Mouse (Mus musculus) stomach, postnatal 0 days (tissue): ENCODE results near the gene Cdipt. TPM values are rescaled to one million over a fixed set of nuclear protein-coding genes. Genes with fewer than 3 reads are reported as not detected.

Experiments used
- ATAC-seq: fragments of 200-750 bp; cut with Nextera tagmentation; 2 replicates; pipeline ENCODE4 v1.8.0; 2017; ENCODE audit not compliant: low FRiP score, low TSS enrichment
- DNase-seq: peaks from one replicate; pipeline ENCODE4 v3.0.0-alpha.2; 2016; ENCODE audit warnings: low spot score
- H3K27ac ChIP-seq: fragments of 300-500 bp; sonication (generic); replicated peaks from 2 replicates; pipeline ENCODE4 v1.5.1; 2014; ENCODE audit warnings: mild to moderate bottlenecking, control low read depth
- H3K27me3 ChIP-seq: fragments of 300-500 bp; sonication (generic); 2 replicates; pipeline ENCODE4 v1.6.1; 2014; ENCODE audit warnings: low read length; ENCODE audit not compliant: control insufficient read depth, insufficient read depth
- H3K36me3 ChIP-seq: fragments of 300-500 bp; sonication (generic); 2 replicates; pipeline ENCODE4 v1.6.1; 2014; ENCODE audit warnings: low read length, mixed read lengths; ENCODE audit not compliant: control insufficient read depth, insufficient read depth
- H3K4me1 ChIP-seq: fragments of 300-500 bp; sonication (generic); replicated peaks from 2 replicates; pipeline ENCODE4 v1.6.1; 2014; ENCODE audit warnings: antibody characterized with exemption; ENCODE audit not compliant: control insufficient read depth, insufficient read depth
- H3K4me2 ChIP-seq: fragments of 300-500 bp; sonication (generic); replicated peaks from 2 replicates; pipeline ENCODE4 v1.6.1; 2014; ENCODE audit warnings: low read depth, mild to moderate bottlenecking, control low read depth, moderate library complexity
- H3K4me3 ChIP-seq: fragments of 300-500 bp; sonication (generic); 2 replicates; pipeline ENCODE4 v1.5.1; 2014; ENCODE audit warnings: low read depth, low read length, control low read depth
- H3K9ac ChIP-seq: fragments of 300-500 bp; sonication (generic); 2 replicates; pipeline ENCODE4 v1.6.1; 2014; ENCODE audit warnings: mild to moderate bottlenecking, low read length, control low read depth, mixed read lengths
- H3K9me3 ChIP-seq: fragments of 300-500 bp; sonication (generic); 2 replicates; pipeline ENCODE4 v1.6.1; 2016; ENCODE audit warnings: low read length; ENCODE audit not compliant: control insufficient read depth
- CTCF ChIP-seq: IDR thresholded peaks from 2 replicates; pipeline ENCODE4 v1.5.1; 2016; ENCODE audit warnings: antibody characterized with exemption, low read depth, mild to moderate bottlenecking, moderate library complexity
- EP300 ChIP-seq: optimal IDR thresholded peaks from 2 replicates; pipeline ENCODE3; 2016; ENCODE audit warnings: antibody characterized with exemption
- WGBS: fragments of 180-500 bp; shearing (Covaris S2); extraction: QIAGEN DNeasy Blood & Tissue Kit; methylation state at CpG from one replicate; pipeline ENCODE4 v1.1.7; 2014; 5-methylcytosine and 5-hydroxymethylcytosine counted together
- polyA plus RNA-seq: library from polyadenylated mRNA; unstranded; fragments of >200 nt; fragmentation: Nextera tagmentation; extraction: Ambion mirVana; gene quantifications from 2 replicates; pipeline ENCODE4 v1.2.1, GENCODE M21; 2015

The Cdipt gene
- polyA plus RNA-seq, 1 experiment from 2014 or later: 80.4 TPM

- TF ChIP-seq CTCF (no peak), EP300 (no peak)
- Histone ChIP-seq H3K27me3 (no peaks in the 10 kb centered on the region), H3K36me3 (no peaks in the 10 kb centered on the region), H3K9ac (no peak overlapping the region), H3K4me3 (no peak overlapping the region), H3K4me1 (0 out of 2 replicates have a peak, but pooled peaks cover 4% of the 10 kb centered on the region), H3K27ac (no peak overlapping the region), H3K9me3 (no peaks in the 10 kb centered on the region), H3K4me2 (no peak overlapping the region)
- DNase-seq (no peak), ATAC-seq (no peak)
- 74% methylated on average over 5 of the region's 5 CpGs for WGBS
These were observed 27.9 kb downstream of the Cdipt start for GRCm38 (mm10) chr7:127003620-127004019.

GRCm38 (mm10) chr7:127004122-127004875 lies 28.6 kb downstream of the Cdipt start:
- TF ChIP-seq EP300 (no peak), CTCF (peak; percentile 50)
- WGBS: 70% methylated on average over 4 of the region's 4 CpGs
- H3K36me3 ChIP-seq: no peaks in the 10 kb centered on the region
- H3K27ac ChIP-seq: no peak overlapping the region
- no peaks in the 10 kb centered on the region for H3K9me3 ChIP-seq
- no peaks in the 10 kb centered on the region for H3K27me3 ChIP-seq
- H3K4me1 ChIP-seq: 0 out of 2 replicates have a peak, but pooled peaks cover 9% of the 10 kb centered on the region
- no peak overlapping the region for H3K9ac ChIP-seq
- H3K4me2 ChIP-seq: no peak overlapping the region
- H3K4me3 ChIP-seq: no peak overlapping the region
- ATAC-seq (no peak), DNase-seq (no peak)

- DNase-seq (no peak), ATAC-seq (no peak)
- WGBS: 83% methylated on average over 6 of the region's 6 CpGs
- Histone ChIP-seq H3K9ac (no peak overlapping the region), H3K27me3 (no peaks in the 10 kb centered on the region), H3K36me3 (no peaks in the 10 kb centered on the region), H3K4me3 (no peak overlapping the region), H3K9me3 (no peaks in the 10 kb centered on the region), H3K4me1 (0 out of 2 replicates have a peak, but pooled peaks cover 10% of the 10 kb centered on the region), H3K27ac (peak overlapping the region; percentile 92; the same call in 1 of the 2 replicates), H3K4me2 (no peak overlapping the region)
- no peak for TF ChIP-seq CTCF
- TF ChIP-seq EP300: no peak
These were observed 31.8 kb downstream of the Cdipt start for GRCm38 (mm10) chr7:127007313-127008024.

- DNase-seq (peak; percentile 86), ATAC-seq (peak; percentile 94)
- no peaks in the 10 kb centered on the region for H3K9me3 ChIP-seq
- H3K36me3 ChIP-seq: no peaks in the 10 kb centered on the region
- H3K4me2 ChIP-seq: peak overlapping the region; percentile 2; the same call in 1 of the 2 replicates
- H3K4me3 ChIP-seq: no peak overlapping the region
- H3K9ac ChIP-seq: peak overlapping the region; percentile 19
- H3K27ac ChIP-seq: peak overlapping the region; percentile 92
- 22% methylated on average over 9 of the region's 9 CpGs for WGBS
- H3K27me3 ChIP-seq: no peaks in the 10 kb centered on the region
- no peak for TF ChIP-seq CTCF
- TF ChIP-seq EP300: peak; percentile 50
- 0 out of 2 replicates have a peak, but pooled peaks cover 10% of the 10 kb centered on the region for H3K4me1 ChIP-seq
These were observed 32.7 kb downstream of the Cdipt start for GRCm38 (mm10) chr7:127008239-127009019.

GRCm38 (mm10) chr7:127009307-127010085 lies 33.8 kb downstream of the Cdipt start:
- 0 out of 2 replicates have a peak, but pooled peaks cover 10% of the 10 kb centered on the region for H3K4me1 ChIP-seq
- H3K4me2 ChIP-seq: no peak overlapping the region
- no peaks in the 10 kb centered on the region for H3K9me3 ChIP-seq
- no peak for DNase-seq
- no peaks in the 10 kb centered on the region for H3K27me3 ChIP-seq
- TF ChIP-seq CTCF (no peak), EP300 (no peak)
- 74% methylated on average over 17 of the region's 17 CpGs for whole genome bisulfite sequencing
- H3K36me3 ChIP-seq: no peaks in the 10 kb centered on the region
- peak overlapping the region; percentile 19; the same call in 1 of the 2 replicates for H3K9ac ChIP-seq
- ATAC-seq: peak; percentile 13; the same call in 1 of the 2 replicates
- no peak overlapping the region for H3K4me3 ChIP-seq
- peak overlapping the region; percentile 92 for H3K27ac ChIP-seq
